Mouse (Mus musculus): Measurements from ENCODE around the gene Nudt11. TPM values are rescaled to one million over a fixed set of nuclear protein-coding genes. Genes with fewer than 3 reads are reported as not detected.
"Not testable (repeated sequence)": the region's sequence is repeated elsewhere in the genome, so short reads cannot be mapped to it uniquely, and the experiment has no call there.

Gene Nudt11
- polyA plus RNA-seq (2016; fragmentation: Nextera tagmentation; extraction: Ambion mirVana) = 0.66 TPM in 2 replicates

GRCm38 (mm10) chrX:6047066-6047935 lies at the start of gene Nudt11:
Gene Nudt11 (plus strand): TSS chrX:6047453.
- H3K4me3 ChIP-seq = not testable (repeated sequence)

GRCm38 (mm10) chrX:6047936-6048614 lies 822 bp downstream of the Nudt11 start:
- not testable (repeated sequence) for H3K9ac ChIP-seq; H3K9me3 ChIP-seq (replicated peaks); H3K4me1 ChIP-seq; H3K27me3 ChIP-seq (replicated peaks); H3K27ac ChIP-seq; H3K4me3 ChIP-seq; H3K36me3 ChIP-seq
- 12% methylated on average over 6 of the region's 60 CpGs for WGBS (ENCODE audit: insufficient replicate concordance)
- ATAC-seq = peak; percentile 13; the same call in 1 of the 2 replicates
- peak overlapping the region; percentile 33; the same call in 1 of the 2 replicates for H3K4me2 ChIP-seq

More at GRCm38 (mm10) chrX:6047066-6047935, at the start of gene Nudt11:
- H3K27me3 ChIP-seq (replicated peaks); H3K9me3 ChIP-seq (replicated peaks); H3K27ac ChIP-seq; H3K4me1 ChIP-seq; H3K36me3 ChIP-seq; H3K9ac ChIP-seq: not testable (repeated sequence)
- no CpG with 5 or more reads among the region's 121 CpGs for WGBS (ENCODE audit: insufficient replicate concordance)
- 0 out of 2 replicates have a peak within 1 kb of the TSS, but pooled peaks have one; percentile 33 for H3K4me2 ChIP-seq
- peak; percentile 54 for ATAC-seq

GRCm38 (mm10) chrX:6061563-6061962 lies 14.3 kb downstream of the Nudt11 start:
- no peak overlapping the region for H3K4me2 ChIP-seq
- H3K27me3 ChIP-seq (replicated peaks) = no peaks in the 10 kb centered on the region
- H3K36me3 ChIP-seq = no peaks in the 10 kb centered on the region
- 0 out of 2 replicates have a peak, but pooled peaks have one; percentile 24 for ATAC-seq
- H3K4me3 ChIP-seq = no peak overlapping the region
- no peak overlapping the region for H3K9ac ChIP-seq
- H3K4me1 ChIP-seq = no peaks in the 10 kb centered on the region
- WGBS (ENCODE audit: insufficient replicate concordance) = 11% methylated on average over 1 of the region's 1 CpGs
- no peaks in the 10 kb centered on the region for H3K9me3 ChIP-seq (replicated peaks)
- no peak overlapping the region for H3K27ac ChIP-seq

- H3K4me2 ChIP-seq = no peak within 1 kb of the TSS
- no peak within 1 kb of the TSS for H3K27ac ChIP-seq
- H3K4me1 ChIP-seq = no peaks in the 10 kb centered on the region
- WGBS (ENCODE audit: insufficient replicate concordance) = 73% methylated on average over 39 of the region's 39 CpGs
- no peak within 1 kb of the TSS for H3K9ac ChIP-seq
- H3K4me3 ChIP-seq = no peak within 1 kb of the TSS
- H3K27me3 ChIP-seq (replicated peaks) = no peaks in the 10 kb centered on the region
- H3K36me3 ChIP-seq = no peaks in the 10 kb centered on the region
- ATAC-seq = no peak
- peaks cover 20% of the 10 kb centered on the region for H3K9me3 ChIP-seq (replicated peaks)
Measured at GRCm38 (mm10) chrX:6082954-6083680, 35.9 kb downstream of the Nudt11 start, which contains the start of gene AU022751. Gene AU022751 (minus strand): TSS chrX:6083419.

GRCm38 (mm10) chrX:6091547-6091946 lies 44.3 kb downstream of the Nudt11 start:
- 24% methylated on average over 12 of the region's 12 CpGs for WGBS (ENCODE audit: insufficient replicate concordance)
- Histone ChIP-seq H3K4me2 (0 out of 2 replicates have a peak overlapping the region, but pooled peaks have one; percentile 37), H3K9me3 (replicated peaks) (no peaks in the 10 kb centered on the region), H3K9ac (no peak overlapping the region), H3K4me1 (no peaks in the 10 kb centered on the region), H3K27ac (no peak overlapping the region), H3K27me3 (replicated peaks) (peaks cover 12% of the 10 kb centered on the region; the same call in 1 of the 2 replicates), H3K4me3 (no peak overlapping the region), H3K36me3 (no peaks in the 10 kb centered on the region)
- ATAC-seq = no peak

GRCm38 (mm10) chrX:6091996-6092757 lies 44.9 kb downstream of the Nudt11 start:
- Histone ChIP-seq H3K4me1 (no peaks in the 10 kb centered on the region), H3K9me3 (replicated peaks) (no peaks in the 10 kb centered on the region), H3K36me3 (no peaks in the 10 kb centered on the region), H3K9ac (no peak overlapping the region), H3K27ac (no peak overlapping the region), H3K4me2 (peak overlapping the region; percentile 37), H3K27me3 (replicated peaks) (peaks cover 12% of the 10 kb centered on the region; the same call in 1 of the 2 replicates), H3K4me3 (no peak overlapping the region)
- no peak for ATAC-seq
- 9% methylated on average over 30 of the region's 30 CpGs for WGBS (ENCODE audit: insufficient replicate concordance)

Small RNA genes lying within 50 kb of the gene (microRNA-seq; reads per million reads assigned to microRNA genes)
- gene Gm27360 = not detected

Other genes with a start within 250 kb of the Nudt11 start
- gene AU022751, start 36.0 kb downstream of the Nudt11 start, polyA plus RNA-seq (2016; fragmentation: Nextera tagmentation; extraction: Ambion mirVana) = not detected in 2 replicates
- 0.68 and 0.75 TPM in 2 replicates for gene Nudt10, start 125.6 kb downstream of the Nudt11 start, polyA plus RNA-seq (2016; fragmentation: Nextera tagmentation; extraction: Ambion mirVana)